Mouse (Mus musculus) bone marrow, adult 2 months (tissue): ENCODE results near the gene Pmel.

Source experiments
- CTCF ChIP-seq: fragments of 200-500 bp; IDR thresholded peaks from 2 replicates; pipeline ENCODE4 v1.5.1; 2011; ENCODE audit warnings: low read length, control low read depth; ENCODE audit not compliant: control insufficient read depth, insufficient read depth
- POLR2A ChIP-seq: fragments of 200-500 bp; IDR thresholded peaks from 2 replicates; pipeline ENCODE4 v1.6.1; 2011; ENCODE audit warnings: low read depth, mild to moderate bottlenecking, control low read depth, low read length, borderline replicate concordance; ENCODE audit not compliant: control insufficient read depth

DNA sequence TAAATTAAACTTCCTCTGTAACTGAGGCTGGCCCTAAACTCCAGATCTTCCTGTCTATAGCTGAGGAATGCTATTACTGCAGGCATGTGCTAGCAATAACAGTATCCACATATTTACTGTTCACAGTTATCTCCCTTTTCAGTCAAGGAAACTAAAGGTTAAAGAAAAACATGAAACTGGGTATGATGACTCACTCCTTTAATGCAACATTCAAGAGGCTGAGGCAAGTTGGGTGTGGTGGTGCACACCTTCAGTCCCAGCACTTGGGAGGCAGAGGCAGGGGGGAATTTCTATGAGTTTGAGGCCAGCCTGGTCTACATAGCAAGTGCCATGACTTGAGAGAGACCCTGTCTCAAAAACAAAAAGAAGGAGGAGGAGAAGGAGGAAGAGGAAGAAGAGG lies 28.0 kb downstream of the Pmel start:
- TF ChIP-seq POLR2A (no peak), CTCF (no peak)
